Mouse (Mus musculus) stomach, postnatal 0 days (tissue): ENCODE data around the gene Commd4. TPM values are rescaled to one million over a fixed set of nuclear protein-coding genes. Genes with fewer than 3 reads are reported as not detected.

Experiments used
- ATAC-seq: fragments of 200-750 bp; cut with Nextera tagmentation; 2 replicates; pipeline ENCODE4 v1.8.0; 2017; ENCODE audit not compliant: low FRiP score, low TSS enrichment
- DNase-seq: peaks from one replicate; pipeline ENCODE4 v3.0.0-alpha.2; 2016; ENCODE audit warnings: low spot score
- H3K27ac ChIP-seq: fragments of 300-500 bp; sonication (generic); replicated peaks from 2 replicates; pipeline ENCODE4 v1.5.1; 2014; ENCODE audit warnings: mild to moderate bottlenecking, control low read depth
- H3K27me3 ChIP-seq: fragments of 300-500 bp; sonication (generic); 2 replicates; pipeline ENCODE4 v1.6.1; 2014; ENCODE audit warnings: low read length; ENCODE audit not compliant: control insufficient read depth, insufficient read depth
- H3K36me3 ChIP-seq: fragments of 300-500 bp; sonication (generic); 2 replicates; pipeline ENCODE4 v1.6.1; 2014; ENCODE audit warnings: low read length, mixed read lengths; ENCODE audit not compliant: control insufficient read depth, insufficient read depth
- H3K4me1 ChIP-seq: fragments of 300-500 bp; sonication (generic); replicated peaks from 2 replicates; pipeline ENCODE4 v1.6.1; 2014; ENCODE audit warnings: antibody characterized with exemption; ENCODE audit not compliant: control insufficient read depth, insufficient read depth
- H3K4me2 ChIP-seq: fragments of 300-500 bp; sonication (generic); replicated peaks from 2 replicates; pipeline ENCODE4 v1.6.1; 2014; ENCODE audit warnings: low read depth, mild to moderate bottlenecking, control low read depth, moderate library complexity
- H3K4me3 ChIP-seq: fragments of 300-500 bp; sonication (generic); 2 replicates; pipeline ENCODE4 v1.5.1; 2014; ENCODE audit warnings: low read depth, low read length, control low read depth
- H3K9ac ChIP-seq: fragments of 300-500 bp; sonication (generic); 2 replicates; pipeline ENCODE4 v1.6.1; 2014; ENCODE audit warnings: mild to moderate bottlenecking, low read length, control low read depth, mixed read lengths
- H3K9me3 ChIP-seq: fragments of 300-500 bp; sonication (generic); 2 replicates; pipeline ENCODE4 v1.6.1; 2016; ENCODE audit warnings: low read length; ENCODE audit not compliant: control insufficient read depth
- CTCF ChIP-seq: IDR thresholded peaks from 2 replicates; pipeline ENCODE4 v1.5.1; 2016; ENCODE audit warnings: antibody characterized with exemption, low read depth, mild to moderate bottlenecking, moderate library complexity
- EP300 ChIP-seq: optimal IDR thresholded peaks from 2 replicates; pipeline ENCODE3; 2016; ENCODE audit warnings: antibody characterized with exemption
- WGBS: fragments of 180-500 bp; shearing (Covaris S2); extraction: QIAGEN DNeasy Blood & Tissue Kit; methylation state at CpG from one replicate; pipeline ENCODE4 v1.1.7; 2014; 5-methylcytosine and 5-hydroxymethylcytosine counted together
- polyA plus RNA-seq: library from polyadenylated mRNA; unstranded; fragments of >200 nt; fragmentation: Nextera tagmentation; extraction: Ambion mirVana; gene quantifications from 2 replicates; pipeline ENCODE4 v1.2.1, GENCODE M21; 2015

The Commd4 gene
- polyA plus RNA-seq, 1 experiment from 2014 or later = 74.9 TPM

- 0 out of 2 replicates have a peak, but pooled peaks have one; percentile 57 for ATAC-seq
- WGBS = 58% methylated on average over 5 of the region's 5 CpGs
- Histone ChIP-seq H3K27ac (no peak overlapping the region), H3K9ac (no peak overlapping the region), H3K4me1 (no peaks in the 10 kb centered on the region), H3K27me3 (no peaks in the 10 kb centered on the region), H3K4me2 (no peak overlapping the region), H3K9me3 (no peaks in the 10 kb centered on the region), H3K4me3 (no peak overlapping the region), H3K36me3 (no peaks in the 10 kb centered on the region)
- TF ChIP-seq EP300 (no peak), CTCF (no peak)
- DNase-seq = no peak
Measured at GRCm38 (mm10) chr9:57168411-57168810, 10.3 kb upstream of the Commd4 start.

- WGBS = 95% methylated on average over 2 of the region's 2 CpGs
- no peak overlapping the region for H3K9ac ChIP-seq
- DNase-seq = no peak
- no peak overlapping the region for H3K4me3 ChIP-seq
- no peak overlapping the region for H3K27ac ChIP-seq
- no peak for ATAC-seq
- H3K36me3 ChIP-seq = no peaks in the 10 kb centered on the region
- no peaks in the 10 kb centered on the region for H3K4me1 ChIP-seq
- TF ChIP-seq EP300 = no peak
- TF ChIP-seq CTCF = no peak
- no peaks in the 10 kb centered on the region for H3K27me3 ChIP-seq
- H3K4me2 ChIP-seq = no peak overlapping the region
- no peaks in the 10 kb centered on the region for H3K9me3 ChIP-seq
Measured at GRCm38 (mm10) chr9:57166173-57166572, 8.0 kb upstream of the Commd4 start.

- H3K4me2 ChIP-seq = no peak overlapping the region
- H3K27ac ChIP-seq = no peak overlapping the region
- no peak for TF ChIP-seq EP300
- no peak for TF ChIP-seq CTCF
- no peak overlapping the region for H3K9ac ChIP-seq
- ATAC-seq = no peak
- H3K9me3 ChIP-seq = no peaks in the 10 kb centered on the region
- WGBS = 45% methylated on average over 2 of the region's 2 CpGs
- DNase-seq = no peak
- H3K4me1 ChIP-seq = no peaks in the 10 kb centered on the region
- no peaks in the 10 kb centered on the region for H3K27me3 ChIP-seq
- H3K4me3 ChIP-seq = no peak overlapping the region
- no peaks in the 10 kb centered on the region for H3K36me3 ChIP-seq
Measured at GRCm38 (mm10) chr9:57163137-57163536, 5.0 kb upstream of the Commd4 start.

GRCm38 (mm10) chr9:57162496-57162895 lies 4.4 kb upstream of the Commd4 start:
- Histone ChIP-seq H3K27ac (no peak overlapping the region), H3K9ac (no peak overlapping the region), H3K9me3 (no peaks in the 10 kb centered on the region), H3K27me3 (no peaks in the 10 kb centered on the region), H3K4me1 (no peaks in the 10 kb centered on the region), H3K4me3 (no peak overlapping the region), H3K4me2 (no peak overlapping the region), H3K36me3 (no peaks in the 10 kb centered on the region)
- TF ChIP-seq CTCF = peak; percentile 85
- no peak for TF ChIP-seq EP300
- WGBS = 12% methylated on average over 3 of the region's 3 CpGs
- DNase-seq (peak; percentile 54), ATAC-seq (peak; percentile 61)

GRCm38 (mm10) chr9:57158506-57158905 lies 375 bp upstream of the Commd4 start:
- no peak; the same call in 1 of the 2 replicates for ATAC-seq
- 32% methylated on average over 11 of the region's 11 CpGs for WGBS

GRCm38 (mm10) chr9:57157499-57157898 lies 632 bp downstream of the Commd4 start:
- H3K27me3 ChIP-seq = no peaks in the 10 kb centered on the region
- H3K9ac ChIP-seq = peak overlapping the region; percentile 74
- no peak for DNase-seq
- peak overlapping the region; percentile 99 for H3K4me2 ChIP-seq
- no peak for ATAC-seq
- 30% methylated on average over 13 of the region's 13 CpGs for WGBS
- 0 out of 2 replicates have a peak, but pooled peaks cover 4% of the 10 kb centered on the region for H3K36me3 ChIP-seq
- H3K27ac ChIP-seq = peak overlapping the region; percentile 53; the same call in 1 of the 2 replicates
- H3K4me1 ChIP-seq = 0 out of 2 replicates have a peak, but pooled peaks cover 2% of the 10 kb centered on the region
- H3K9me3 ChIP-seq = no peaks in the 10 kb centered on the region
- no peak for TF ChIP-seq EP300
- TF ChIP-seq CTCF = no peak
- H3K4me3 ChIP-seq = peak overlapping the region; percentile 75

More at GRCm38 (mm10) chr9:57158506-57158905, 375 bp upstream of the Commd4 start:
- H3K27me3 ChIP-seq = no peaks in the 10 kb centered on the region
- peak overlapping the region; percentile 99 for H3K4me2 ChIP-seq
- H3K9me3 ChIP-seq = no peaks in the 10 kb centered on the region
- TF ChIP-seq EP300 (no peak), CTCF (no peak)
- H3K36me3 ChIP-seq = 0 out of 2 replicates have a peak, but pooled peaks cover 4% of the 10 kb centered on the region
- no peak overlapping the region for H3K9ac ChIP-seq
- H3K4me3 ChIP-seq = peak overlapping the region; percentile 75
- H3K4me1 ChIP-seq = 0 out of 2 replicates have a peak, but pooled peaks cover 2% of the 10 kb centered on the region
- DNase-seq = no peak
- H3K27ac ChIP-seq = no peak overlapping the region
